Mouse (Mus musculus) liver, embryonic 14.5 days (tissue): ENCODE data around the gene Peli3.

Experiments
- CTCF ChIP-seq: IDR thresholded peaks from 2 replicates; pipeline ENCODE4 v1.5.1; 2016; ENCODE audit warnings: antibody characterized with exemption, low read depth, control low read depth
- EP300 ChIP-seq: IDR thresholded peaks from 2 replicates; pipeline ENCODE4 v1.6.1; 2016; ENCODE audit warnings: antibody characterized with exemption, low read depth

GRCm38 (mm10) chr19:4909376-4909775 is 33.6 kb downstream of the Peli3 start:
- TF ChIP-seq CTCF (no peak), EP300 (no peak)
